Mouse (Mus musculus) CD4-positive, CD25-positive, alpha-beta regulatory T cell, adult 4 months (primary cell): ENCODE measurements around the gene Asphd2. TPM values are rescaled to one million over a fixed set of nuclear protein-coding genes. Genes with fewer than 3 reads are reported as not detected.

Source experiments
- ATAC-seq: one replicate; pipeline ENCODE4 v1.8.0; 2017
- polyA plus RNA-seq, 2 experiments: library from polyadenylated mRNA; unstranded; fragments of 100-300 nt; shearing (Covaris generic); gene quantifications; one replicate each; pipeline ENCODE4 v1.2.1; 2017

Asphd2 gene
- polyA plus RNA-seq, 2 experiments from 2014 or later, result not detected

DNA sequence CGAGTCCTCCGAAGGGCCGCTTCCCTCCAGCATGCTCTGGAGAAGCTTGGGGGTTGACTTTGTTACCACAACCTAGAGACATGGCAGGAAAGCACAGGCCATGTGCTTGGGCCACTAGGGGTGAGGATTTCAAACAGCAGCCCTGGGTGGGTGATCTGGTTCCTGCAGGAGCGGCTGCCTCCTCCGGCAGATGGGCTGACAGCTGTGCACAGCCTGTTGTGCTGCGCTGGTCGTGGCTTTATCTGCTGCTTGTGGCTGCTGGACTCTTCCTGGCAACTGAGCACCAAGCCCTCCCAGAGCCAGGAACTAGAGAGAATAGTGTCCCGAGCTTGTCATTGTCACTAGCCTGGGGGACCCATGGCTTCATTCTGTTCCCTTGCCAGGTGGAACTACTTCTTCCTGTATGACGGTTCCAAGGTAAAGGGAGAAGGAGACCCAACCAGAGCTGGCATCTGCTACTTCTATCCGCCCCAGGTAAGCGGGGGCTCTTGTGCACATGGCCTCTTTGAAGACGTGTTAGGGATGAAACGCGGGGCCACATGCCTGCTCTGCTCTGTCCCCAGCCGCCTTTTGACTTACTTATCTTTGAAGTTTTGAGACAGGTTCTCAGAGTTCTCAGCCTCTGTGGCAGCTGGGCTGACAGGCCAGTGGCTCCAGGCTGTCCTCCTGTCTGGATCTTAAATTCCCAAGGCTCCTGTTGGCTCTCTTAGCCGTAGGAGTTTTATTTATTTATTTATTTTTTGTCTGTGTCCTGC is 48.3 kb downstream of the Asphd2 start:
- ATAC-seq, result no peak

DNA sequence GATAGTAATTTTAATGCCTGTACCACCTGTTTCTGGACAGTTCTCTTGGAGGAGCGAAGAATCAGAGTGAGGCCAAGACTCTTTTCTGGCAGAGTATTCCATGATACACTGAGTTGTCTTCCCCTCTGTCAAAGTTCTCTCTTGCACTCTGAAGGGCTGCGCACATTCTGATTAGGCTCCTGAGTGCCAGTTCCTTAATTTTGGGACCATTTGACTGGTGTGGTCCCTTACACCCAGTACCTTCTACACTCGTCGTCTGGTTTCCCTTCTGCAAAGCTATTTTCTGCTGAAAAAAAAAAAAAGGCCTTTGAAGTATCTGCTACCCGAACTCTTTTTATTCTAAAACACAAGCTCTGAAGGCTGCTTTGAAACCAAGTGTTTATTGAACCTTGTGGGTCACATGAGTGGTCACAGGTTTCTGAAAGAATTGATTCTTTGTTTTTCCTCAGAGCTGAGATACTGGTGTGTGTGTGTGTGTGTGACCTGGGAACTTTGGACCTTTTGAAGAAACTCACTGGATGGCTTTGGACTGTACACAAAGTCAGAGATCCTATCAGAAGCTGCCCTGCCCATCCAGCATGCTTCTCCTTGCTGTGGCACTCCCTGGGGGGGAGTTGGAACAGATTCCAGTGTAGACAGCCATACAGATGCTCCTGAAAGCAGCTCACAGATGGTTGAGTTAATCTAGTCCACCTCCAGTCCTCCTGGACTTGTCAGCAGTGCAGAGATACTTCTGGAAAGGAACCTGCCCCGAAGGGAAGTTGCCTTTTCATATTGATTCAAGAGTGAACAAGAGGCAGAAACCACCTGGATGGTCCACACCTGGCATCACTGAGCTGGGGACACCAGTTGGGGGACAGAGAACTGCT is 50.3 kb downstream of the Asphd2 start:
- no peak for ATAC-seq

DNA sequence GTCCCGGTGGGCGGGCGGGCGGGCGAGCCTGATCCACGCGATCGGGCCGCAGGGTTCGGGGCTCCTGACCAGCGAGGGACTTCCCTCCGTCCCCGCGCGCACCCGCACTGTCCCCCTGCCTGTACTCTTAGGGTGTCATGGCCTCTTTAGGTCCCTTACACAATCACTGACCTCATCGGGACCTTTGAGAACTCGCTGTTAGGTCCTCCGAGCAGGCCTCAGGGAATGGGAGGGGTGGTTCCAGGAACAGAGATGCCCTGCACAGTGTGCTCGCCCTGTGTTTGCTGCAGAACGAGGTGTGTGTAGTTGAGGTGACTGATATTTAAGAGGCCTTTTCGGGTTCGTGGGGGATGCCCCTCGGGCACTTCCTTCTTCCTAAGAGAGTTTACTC is 51.5 kb downstream of the Asphd2 start:
- peak; percentile 40 for ATAC-seq

DNA sequence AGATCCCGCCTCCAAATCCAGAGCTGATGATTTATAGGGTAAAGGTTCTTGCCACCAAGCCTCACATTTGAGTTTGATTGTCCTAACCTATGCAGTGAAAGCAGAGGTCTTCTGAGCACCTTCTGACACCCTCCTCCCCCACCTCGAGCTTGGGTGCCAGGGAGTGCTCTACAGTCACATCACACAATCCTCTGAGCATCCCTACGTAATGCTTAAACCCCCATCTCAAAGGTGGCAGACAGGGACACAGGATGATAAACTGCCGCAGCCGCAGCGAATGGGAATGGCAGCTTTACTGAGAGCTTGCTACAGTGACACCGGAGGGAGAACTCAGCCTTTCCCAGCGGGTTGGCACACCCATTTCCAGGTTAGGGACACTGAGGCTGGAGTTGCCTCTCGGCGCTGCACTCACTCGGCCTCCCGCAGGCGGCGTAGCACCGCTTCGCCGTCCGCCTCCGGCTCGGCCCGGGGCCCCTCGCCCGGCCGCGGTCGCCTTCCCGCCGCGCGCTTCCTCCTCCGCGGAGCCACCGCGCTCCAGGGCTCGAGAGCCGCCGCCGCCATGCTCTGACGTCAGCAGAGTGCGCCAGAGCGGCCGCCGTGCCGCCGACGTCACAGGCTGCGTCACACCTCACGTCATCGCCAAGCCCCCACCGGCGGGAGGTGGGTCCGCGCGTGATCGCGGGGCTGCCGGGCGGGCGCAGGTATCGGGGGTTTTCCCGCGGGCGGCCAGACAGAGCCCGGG is 52.0 kb downstream of the Asphd2 start, which contains the start of the genes Srrd and Hps4:
TSS of gene Srrd (minus strand) at position 578 of the 742 bp plus-strand sequence.
TSS of gene Hps4 (plus strand) at position 621 of the 742 bp plus-strand sequence.
- ATAC-seq, result peak; percentile 85

DNA sequence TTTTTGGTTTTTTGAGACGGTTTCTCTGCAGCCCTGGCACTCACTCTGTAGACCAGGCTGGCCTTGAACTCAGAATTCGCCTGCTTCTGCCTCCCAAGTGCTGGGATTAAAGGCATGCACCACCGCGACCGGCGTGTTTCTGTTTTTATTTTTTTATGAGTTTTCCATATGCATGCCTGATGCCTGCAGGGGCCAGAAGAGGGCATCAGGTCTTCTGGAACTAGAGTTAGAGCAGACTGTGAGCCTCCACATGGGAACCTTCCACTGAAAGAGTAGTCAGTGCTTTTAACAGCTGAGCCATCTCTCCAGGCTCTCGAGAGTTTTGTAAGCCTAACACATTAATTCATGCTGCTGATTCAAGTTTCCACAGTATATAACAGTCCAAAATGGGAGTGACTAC is 55.5 kb downstream of the Asphd2 start:
- ATAC-seq, result no peak

DNA sequence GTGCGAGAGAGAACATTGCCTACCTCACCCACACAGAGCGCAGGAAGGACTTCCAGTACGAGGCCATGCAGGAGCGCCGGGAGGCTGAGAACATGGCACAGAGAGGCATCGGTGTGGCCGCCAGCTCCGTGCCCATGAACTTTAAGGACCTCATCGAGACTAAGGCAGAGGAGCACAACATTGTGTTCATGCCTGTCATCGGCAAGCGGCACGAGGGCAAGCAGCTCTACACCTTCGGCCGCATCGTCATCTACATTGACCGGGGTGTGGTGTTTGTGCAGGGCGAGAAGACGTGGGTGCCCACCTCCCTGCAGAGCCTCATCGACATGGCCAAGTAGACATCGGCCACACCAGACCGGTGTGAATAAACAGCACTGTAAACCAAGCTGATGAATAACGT is 57.7 kb downstream of the Asphd2 start:
- ATAC-seq, result no peak

GRCm38 (mm10) chr5:112335473-112335872 is 59.2 kb downstream of the Asphd2 start:
- ATAC-seq, result peak; percentile 81

Other genes starting within 250 kb of the Asphd2 start
- 1 to 10 TPM in 1 of 2 experiments, not detected in 1; 1.3 TPM for gene Cryba4, start 142.3 kb downstream of the Asphd2 start, polyA plus RNA-seq
- gene Crybb1, start 139.1 kb downstream of the Asphd2 start, polyA plus RNA-seq, result not detected
- 10 to 100 TPM; 58.0 to 61.9 TPM for gene Tpst2, start 118.2 kb downstream of the Asphd2 start, polyA plus RNA-seq
- gene Tfip11, start 68.5 kb downstream of the Asphd2 start, polyA plus RNA-seq, result 10 to 100 TPM; 17.0 to 37.0 TPM
- 1 to 10 TPM; 1.2 to 4.6 TPM for gene Srrd, start 51.8 kb downstream of the Asphd2 start, polyA plus RNA-seq
- 10 to 100 TPM; 14.5 to 16.7 TPM for gene Hps4, start 51.8 kb downstream of the Asphd2 start, polyA plus RNA-seq
- gene Gm6583, start 38.8 kb downstream of the Asphd2 start, polyA plus RNA-seq, result under 1 TPM in 1 of 2 experiments, not detected in 1; 0.28 TPM
- not detected for gene Gm6588, start 54.6 kb upstream of the Asphd2 start, polyA plus RNA-seq
- gene Sez6l, start 182.3 kb upstream of the Asphd2 start, polyA plus RNA-seq, result not detected